Mouse (Mus musculus) MEL-GATA-1-ER (cell line): ENCODE measurements at regions not wholly inside any gene's neighbourhood (a gene's known extent, or its start where the extent isn't known, plus 50 kb on each side); places are given as distances from the start of the nearest gene placed in this dataset.
"Not testable (repeated sequence)": the region's sequence is repeated elsewhere in the genome, so short reads cannot be mapped to it uniquely, and the experiment has no call there.

Experiments used
- DNase-seq: peaks from one replicate; pipeline ENCODE4 v3.0.0-alpha.2; 2012; ENCODE audit warnings: low read depth; ENCODE audit errors: extremely low read depth

DNA sequence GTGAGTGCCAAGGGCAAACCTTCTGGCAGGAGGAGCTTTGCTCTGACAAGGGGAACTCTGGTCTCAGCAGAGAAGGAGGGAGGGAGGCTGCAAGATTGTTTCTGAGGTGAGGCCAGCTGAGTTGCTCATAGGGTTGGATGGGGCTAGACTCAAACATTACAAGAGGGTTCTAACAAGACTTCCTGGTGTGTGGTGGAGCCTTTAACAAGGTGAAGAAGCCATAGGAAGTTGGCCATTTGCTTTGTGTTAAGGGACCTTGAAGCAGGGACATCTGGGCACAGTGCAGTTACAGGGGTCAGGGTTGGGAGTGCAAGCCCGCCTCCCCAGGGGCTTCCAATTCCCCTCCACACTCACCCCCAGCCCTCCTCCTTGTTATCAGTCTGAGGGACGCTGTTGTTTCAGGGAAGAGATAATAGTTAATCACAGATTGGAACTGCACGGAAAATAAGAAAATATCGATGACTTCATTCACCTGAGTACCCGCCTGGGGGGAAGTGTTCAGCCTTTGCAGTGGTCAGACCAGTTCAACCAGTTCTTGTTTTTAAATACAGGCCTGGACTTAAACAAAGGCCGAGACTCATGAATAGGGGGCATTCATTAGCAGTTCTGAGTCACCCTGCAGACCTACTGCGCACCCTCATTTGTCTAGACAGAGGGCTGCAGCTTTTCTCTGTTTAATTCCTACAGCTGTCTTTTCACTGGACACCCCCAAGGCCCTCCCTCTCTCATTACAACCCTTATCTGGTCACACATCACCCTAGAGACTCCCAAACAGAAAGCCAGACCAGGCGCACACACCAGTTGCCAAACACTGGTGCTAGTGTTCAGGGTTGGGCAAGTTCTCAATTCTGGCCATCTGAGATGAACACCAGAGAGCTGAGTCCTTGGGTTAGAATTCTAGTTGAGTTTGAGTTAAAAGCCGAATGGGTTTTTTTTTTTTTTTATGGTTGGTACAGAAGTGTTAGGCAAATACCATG lies 139.5 kb downstream of the Bcl2l11 start:
- DNase-seq = no peak

GRCm38 (mm10) chr2:128270377-128271129 lies 144.7 kb downstream of the Bcl2l11 start:
- DNase-seq = no peak

DNA sequence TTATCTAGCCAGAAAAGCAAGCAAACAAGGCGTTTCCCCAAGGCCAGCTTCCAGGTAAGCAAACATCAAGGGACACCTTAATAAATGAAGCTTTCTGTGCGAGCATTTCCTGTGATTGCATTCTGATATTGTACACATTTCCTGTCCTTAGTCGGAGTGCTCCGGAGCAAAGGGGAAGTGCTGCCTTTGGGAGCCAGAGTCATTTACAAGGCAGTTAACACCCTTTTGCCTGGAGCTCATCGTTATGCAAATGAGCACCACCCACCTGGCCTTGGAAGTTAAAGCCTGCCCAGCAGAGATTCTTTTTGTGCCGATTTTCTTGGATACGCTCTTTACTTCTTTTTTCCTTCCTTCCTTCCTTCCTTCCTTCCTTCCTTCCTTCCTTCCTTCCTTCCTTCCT lies 147.0 kb downstream of the Bcl2l11 start:
- no peak for DNase-seq

- no peak for DNase-seq
Measured at GRCm38 (mm10) chr2:128273292-128273691, 147.5 kb downstream of the Bcl2l11 start.

DNA sequence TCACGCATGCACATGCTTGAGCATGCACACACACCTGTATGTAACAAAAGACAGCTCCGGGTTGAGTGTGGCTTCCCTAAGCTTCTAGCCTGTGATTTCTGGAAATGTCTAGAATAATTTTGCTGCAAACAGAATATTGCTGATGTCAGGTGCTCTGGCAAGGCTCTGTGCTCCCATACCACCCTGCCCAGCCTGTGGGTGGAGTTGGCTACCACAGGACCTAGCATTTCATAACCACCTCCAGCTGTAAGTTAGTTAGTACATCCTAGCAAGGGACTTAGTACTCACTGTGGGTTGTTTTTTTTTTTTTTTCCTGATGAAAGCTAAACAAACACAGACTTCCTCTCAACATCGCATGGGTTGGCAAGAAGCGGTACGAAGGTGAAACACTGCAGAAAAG lies 150.5 kb downstream of the Bcl2l11 start:
- no peak for DNase-seq

- no peak for DNase-seq
Measured at GRCm38 (mm10) chr2:128277387-128278123, 151.7 kb downstream of the Bcl2l11 start.

GRCm38 (mm10) chr2:128278124-128278432 lies 152.2 kb downstream of the Bcl2l11 start:
- no peak for DNase-seq

GRCm38 (mm10) chr2:128278608-128279081 lies 152.8 kb downstream of the Bcl2l11 start:
- no peak for DNase-seq

DNA sequence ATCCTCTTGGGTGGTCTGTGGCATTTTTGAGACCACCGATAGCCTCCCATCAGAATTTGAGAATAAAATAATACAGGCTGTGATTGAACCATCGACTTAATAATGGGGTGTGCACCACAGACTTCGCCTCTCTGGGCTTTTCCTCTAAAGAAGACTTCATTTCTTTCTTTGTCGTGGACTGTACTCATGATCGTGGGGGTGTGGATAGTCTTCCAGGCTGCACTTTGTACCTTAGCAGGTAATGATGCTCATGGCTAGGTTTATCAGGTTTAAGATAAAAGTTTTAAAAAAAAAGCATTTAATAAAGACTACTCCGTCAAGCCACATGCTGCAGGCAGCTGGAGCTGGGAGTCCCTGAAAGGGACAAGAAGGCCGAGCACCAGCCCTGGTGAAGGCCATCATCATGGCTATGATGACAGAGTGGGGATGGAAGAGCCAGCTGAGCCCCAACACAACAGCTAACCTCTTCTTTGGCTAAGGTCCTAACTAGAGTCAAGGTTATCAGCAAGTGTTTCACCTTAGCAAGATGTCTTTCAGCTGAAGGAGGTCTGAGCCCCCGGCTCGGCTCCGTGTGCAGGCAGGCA lies 153.4 kb downstream of the Bcl2l11 start:
- DNase-seq = no peak

- DNase-seq = no peak
Measured at GRCm38 (mm10) chr2:128282591-128282990, 156.8 kb downstream of the Bcl2l11 start.

GRCm38 (mm10) chr2:128284822-128285421 lies 159.1 kb downstream of the Bcl2l11 start:
- DNase-seq = no peak

GRCm38 (mm10) chr2:128285457-128285856 lies 159.6 kb downstream of the Bcl2l11 start:
- no peak for DNase-seq

- DNase-seq = no peak
Measured at GRCm38 (mm10) chr2:128288138-128288551, 162.3 kb downstream of the Bcl2l11 start.

GRCm38 (mm10) chr2:128290609-128291008 lies 164.8 kb downstream of the Bcl2l11 start:
- no peak for DNase-seq

DNA sequence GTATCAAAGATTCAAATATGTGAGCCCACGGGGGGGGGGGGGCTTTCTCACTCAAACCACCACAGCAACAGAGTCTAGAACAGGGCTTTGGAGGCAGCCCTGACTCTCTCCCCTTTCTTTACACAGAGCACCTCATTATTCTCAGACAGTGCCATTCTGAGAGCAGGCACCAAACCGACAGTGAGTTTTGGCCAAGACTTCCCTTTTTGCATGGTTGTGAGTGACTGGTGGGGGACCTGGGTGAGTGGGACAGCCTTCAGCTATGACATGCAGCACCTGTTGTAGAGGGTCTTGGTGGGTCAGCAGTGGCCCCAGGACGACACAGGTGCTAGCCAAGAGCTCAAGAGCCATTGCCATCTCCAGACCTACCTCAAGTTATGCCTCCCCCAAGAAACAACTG lies 168.8 kb downstream of the Bcl2l11 start:
- DNase-seq = no peak

- DNase-seq = no peak
Measured at GRCm38 (mm10) chr2:128295018-128295424, 169.2 kb downstream of the Bcl2l11 start.

GRCm38 (mm10) chr2:128295726-128296234 lies 169.9 kb downstream of the Bcl2l11 start:
- no peak for DNase-seq

- DNase-seq = not testable (repeated sequence)
Measured at GRCm38 (mm10) chr2:128296423-128296822, 170.6 kb downstream of the Bcl2l11 start.

DNA sequence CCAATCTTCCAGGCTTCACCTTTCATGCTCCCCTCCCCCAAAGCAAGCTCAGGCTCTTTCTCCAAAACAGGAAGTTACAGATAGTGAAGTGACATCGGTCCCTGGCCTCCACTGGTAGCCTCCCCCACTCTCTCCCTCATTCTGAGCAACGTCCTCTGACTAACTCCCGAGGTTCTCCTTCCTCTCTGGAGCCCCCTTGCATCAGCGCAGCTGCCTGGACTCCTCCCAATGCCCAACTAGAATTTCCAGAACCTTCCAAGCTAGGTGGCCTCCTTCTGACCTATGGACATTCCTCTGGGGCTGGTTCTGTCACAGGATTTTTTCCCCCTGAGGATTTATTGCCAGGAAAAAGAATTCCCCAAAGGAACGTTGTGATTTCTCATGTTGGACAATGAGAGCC lies 171.1 kb downstream of the Bcl2l11 start:
- DNase-seq = peak; percentile 78

- DNase-seq = no peak
Measured at GRCm38 (mm10) chr2:128297821-128298220, 172.0 kb downstream of the Bcl2l11 start.

- no peak for DNase-seq
Measured at GRCm38 (mm10) chr2:128298996-128299395, 173.2 kb downstream of the Bcl2l11 start.
